Mouse (Mus musculus): ENCODE measurements around the gene P2rx7.

DNA sequence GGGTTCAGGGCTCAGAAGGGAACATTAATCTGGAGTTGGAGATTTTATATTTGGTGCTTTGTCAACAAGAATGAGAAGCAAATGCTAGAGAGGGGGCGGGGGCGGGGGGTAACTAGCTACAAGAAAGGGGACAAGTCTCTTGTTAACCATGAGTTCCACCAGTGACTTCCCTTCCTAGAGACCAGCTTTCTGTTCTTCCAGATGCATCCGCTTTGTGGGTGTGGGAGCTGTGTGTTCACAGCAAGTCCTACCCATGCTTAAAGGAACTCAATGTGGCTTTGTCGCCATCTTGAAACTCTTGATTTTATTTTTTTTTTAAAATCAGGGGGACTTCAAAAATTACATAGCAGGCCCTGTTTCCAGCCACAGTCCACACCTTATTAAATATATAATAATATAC is 4.2 kb upstream of the P2rx7 start:
- TF ChIP-seq CTCF (IDR thresholded peaks at IDR 0.05) (no peak), EP300 (IDR thresholded peaks at IDR 0.05; ENCODE audit: insufficient read depth, low read depth, low read length) (no peak), POLR2A (IDR thresholded peaks at IDR 0.05; ENCODE audit: insufficient read depth, low read depth, low read length) (no peak)

Measured in heart, adult 2 months (tissue).